Mouse (Mus musculus) spleen, adult 2 months (tissue): Measurements from ENCODE around the gene Iqschfp.

Experiments used
- CTCF ChIP-seq: fragments of 200-500 bp; IDR thresholded peaks from 2 replicates; pipeline ENCODE4 v1.5.1; 2011; ENCODE audit warnings: mild to moderate bottlenecking, inconsistent platforms; ENCODE audit not compliant: insufficient read depth, insufficient read length, insufficient replicate concordance; ENCODE audit errors: extremely low read depth
- POLR2A ChIP-seq: fragments of 200-500 bp; IDR thresholded peaks from 2 replicates; pipeline ENCODE4 v1.6.1; 2011; ENCODE audit warnings: low read depth, low read length, inconsistent platforms

GRCm38 (mm10) chr3:67923095-67923494, 31.1 kb downstream of the Iqschfp start:
- no peak for TF ChIP-seq POLR2A
- no peak for TF ChIP-seq CTCF
